Mouse (Mus musculus): Measurements from ENCODE around the gene Cln3.

DNA sequence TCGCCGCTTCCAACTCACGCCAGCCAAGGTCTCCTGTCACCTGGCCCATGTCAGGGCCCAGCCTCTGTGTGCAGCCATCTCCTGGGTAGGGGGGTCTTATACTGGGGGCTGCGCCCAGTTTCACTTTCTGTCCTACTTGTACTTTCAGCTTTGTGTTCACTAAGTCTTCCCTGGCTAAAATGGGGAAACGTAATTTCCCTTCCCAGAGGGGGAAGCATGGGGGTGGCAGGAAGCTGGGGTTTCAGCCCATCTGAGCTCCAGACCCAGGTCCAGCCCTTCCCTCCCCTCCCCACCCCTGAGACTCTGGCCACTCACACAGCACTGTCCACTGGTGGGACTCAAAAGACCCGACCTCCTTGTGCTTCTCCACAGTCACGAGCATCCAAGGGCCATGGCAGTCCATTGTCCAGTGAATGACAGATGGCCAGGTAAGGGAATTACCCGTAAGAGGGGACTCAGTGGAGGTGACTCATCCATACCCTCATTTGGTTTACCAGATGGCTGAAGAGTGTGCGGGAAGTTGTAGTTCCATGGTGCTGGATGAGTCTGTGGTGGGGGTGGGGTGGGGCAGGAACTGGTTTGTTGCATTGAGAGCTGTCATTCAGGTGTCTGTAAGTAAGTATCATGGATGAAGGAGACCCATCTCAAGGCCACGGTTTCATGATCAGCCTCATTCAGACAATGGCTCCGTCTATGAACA lies 9.4 kb upstream of the Cln3 start, which contains the start of gene Il27:
- TF ChIP-seq CTCF (IDR thresholded peaks at IDR 0.05; ENCODE audit: control insufficient read depth, insufficient read depth, insufficient read length) (no peak), USF1 (IDR thresholded peaks at IDR 0.05; ENCODE audit: low read depth) (no peak), CEBPB (IDR thresholded peaks at IDR 0.05; ENCODE audit: low read depth) (no peak), MAX (IDR thresholded peaks at IDR 0.05) (no peak), MYOG (IDR thresholded peaks at IDR 0.05; ENCODE audit: control insufficient read depth, extremely low read depth, insufficient read length) (no peak), MYOD1 (IDR thresholded peaks at IDR 0.05; ENCODE audit: control insufficient read depth, insufficient read length, low read depth) (no peak), FOSL1 (IDR thresholded peaks at IDR 0.05; ENCODE audit: insufficient read depth, low read length, poor library complexity, severe bottlenecking) (no peak)

All from C2C12 (cell line).